Mouse (Mus musculus) E14TG2a.4 (cell line): Measurements from ENCODE around the gene Bpifb2.

Experiments
- CTCF ChIP-seq: conservative IDR thresholded peaks from 2 replicates; pipeline ENCODE4 v1.5.1; 2014; ENCODE audit warnings: low read length
- NANOG ChIP-seq: IDR thresholded peaks from 2 replicates; pipeline ENCODE4 v1.6.1; 2014; ENCODE audit warnings: borderline replicate concordance, low read length, mixed read lengths

DNA sequence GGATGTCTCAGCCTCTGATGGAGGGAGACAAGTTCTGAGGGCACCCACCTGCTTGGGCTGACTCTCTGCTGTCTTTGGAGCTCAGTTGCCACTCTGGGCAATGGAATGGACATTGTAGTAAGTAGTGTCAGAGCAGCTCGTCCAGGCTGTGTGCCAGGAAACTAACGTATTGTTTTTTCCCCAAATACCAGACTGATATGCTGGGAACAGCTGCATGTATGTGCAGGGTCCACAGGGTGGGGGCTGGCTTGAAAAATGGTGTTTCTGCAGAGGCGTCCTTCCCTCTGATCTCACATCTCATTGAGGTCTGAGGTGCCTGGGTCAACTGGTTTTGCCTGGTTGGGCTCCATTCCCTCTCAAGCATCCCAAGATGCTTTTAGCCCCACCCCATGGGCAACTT, 14.1 kb upstream of the Bpifb2 start:
- TF ChIP-seq CTCF = no peak
- TF ChIP-seq NANOG = no peak
